Mouse (Mus musculus): ENCODE measurements around the gene Gga1.

DNA sequence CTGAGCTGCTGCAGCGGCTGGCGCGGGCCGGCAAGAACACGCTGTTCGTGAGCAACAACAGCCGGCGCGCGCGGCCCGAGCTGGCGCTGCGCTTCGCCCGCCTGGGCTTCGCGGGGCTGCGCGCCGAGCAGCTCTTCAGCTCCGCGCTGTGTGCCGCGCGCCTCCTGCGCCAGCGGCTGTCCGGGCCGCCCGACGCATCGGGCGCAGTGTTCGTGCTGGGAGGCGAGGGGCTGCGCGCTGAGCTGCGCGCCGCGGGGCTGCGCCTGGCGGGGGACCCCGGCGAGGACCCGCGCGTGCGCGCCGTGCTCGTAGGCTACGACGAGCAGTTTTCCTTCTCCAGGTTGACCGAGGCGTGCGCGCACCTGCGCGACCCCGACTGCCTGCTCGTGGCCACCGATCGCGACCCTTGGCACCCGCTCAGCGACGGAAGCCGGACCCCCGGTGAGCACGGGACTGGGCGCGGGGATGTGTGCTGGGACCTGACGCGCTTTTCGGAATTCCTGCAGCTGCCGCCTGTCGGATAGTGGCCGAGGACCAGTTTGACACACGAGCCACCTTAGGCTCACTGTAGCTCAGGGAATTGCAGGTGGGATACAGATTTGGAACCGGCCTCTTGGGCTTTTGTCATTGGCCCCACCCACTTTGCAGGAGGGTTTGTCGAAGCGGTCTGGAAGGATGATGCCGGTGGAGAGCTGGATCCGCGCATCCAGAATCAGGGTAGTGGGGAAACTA, 37.3 kb downstream of the Gga1 start:
- TF ChIP-seq CTCF (IDR thresholded peaks at IDR 0.05; ENCODE audit: control insufficient read depth, insufficient read depth, insufficient replicate concordance, low read depth, low read length) (no peak), POLR2A (IDR thresholded peaks at IDR 0.05; ENCODE audit: control insufficient read depth, low read depth, low read length) (no peak)

Measured in testis, adult 2 months (tissue).